ENCODE assay signal across 22 mouse cellular contexts in genomic region chr5:47095703-47096102, GRCm38 (mm10).
DNase-seq lines count a peak whose midpoint lies in the region; ATAC-seq and TF ChIP-seq lines count a peak whose summit lies in the region.
"Had no signal": no experiment of that assay in that cellular context is flagged by ENCODE, and none has a peak within 500 bp of the region (broad histone marks: within the 10 kb centered on the region; RNA-seq: fewer than 3 reads in every experiment).

No protein-coding gene starts in this region.

- peak; percentile 83 for ATAC-seq in kidney, embryonic 14.5 days (ENCODE audit: low FRiP score, low TSS enrichment)
- peak; percentile 76; the same call in 1 of the 2 replicates for ATAC-seq in kidney, postnatal 0 days (replicated peaks; ENCODE audit: low FRiP score, low read depth)
- ATAC-seq: CD4-positive, CD25-positive, alpha-beta regulatory T cell, adult 4 months; forebrain, embryonic 14.5 days; forebrain, postnatal 0 days had no signal

- no peak for TF ChIP-seq CTCF in kidney, postnatal 0 days (IDR thresholded peaks at IDR 0.05; ENCODE audit: low read depth)

- H3K4me1 ChIP-seq in kidney, embryonic 14.5 days (ENCODE audit: control insufficient read depth, insufficient read depth, low read length): no peaks in the 10 kb centered on the region
- no peaks in the 10 kb centered on the region for H3K4me1 ChIP-seq in kidney, postnatal 0 days (replicated peaks; ENCODE audit: insufficient read depth, low read length)
- H3K4me1 ChIP-seq: embryonic facial prominence, embryonic 12.5 days; embryonic facial prominence, embryonic 15.5 days; hindbrain, embryonic 13.5 days had no signal

- H3K4me3 ChIP-seq in kidney, embryonic 14.5 days (ENCODE audit: low read length): no peak overlapping the region
- H3K4me3 ChIP-seq in kidney, postnatal 0 days (replicated peaks; ENCODE audit: low read depth, low read length): no peak overlapping the region
- H3K4me3 ChIP-seq: embryonic facial prominence, embryonic 12.5 days; embryonic facial prominence, embryonic 15.5 days; gastrocnemius, adult 2 months; hindbrain, embryonic 13.5 days had no signal

- H3K9ac ChIP-seq in kidney, embryonic 14.5 days (ENCODE audit: low read depth, low read length): no peak overlapping the region
- no peak overlapping the region for H3K9ac ChIP-seq in kidney, postnatal 0 days (ENCODE audit: low read depth, low read length)
- H3K9ac ChIP-seq: embryonic facial prominence, embryonic 12.5 days; embryonic facial prominence, embryonic 15.5 days; forebrain, postnatal 0 days; hindbrain, embryonic 13.5 days had no signal

- H3K36me3 ChIP-seq in kidney, embryonic 14.5 days (ENCODE audit: control insufficient read depth, insufficient read depth, low read length): no peaks in the 10 kb centered on the region
- no peaks in the 10 kb centered on the region for H3K36me3 ChIP-seq in kidney, postnatal 0 days (ENCODE audit: insufficient read depth, low read length)
- H3K36me3 ChIP-seq: embryonic facial prominence, embryonic 12.5 days; embryonic facial prominence, embryonic 15.5 days; hindbrain, embryonic 13.5 days had no signal

- peaks cover 4% of the 10 kb centered on the region; the same call in 1 of the 2 replicates for H3K27me3 ChIP-seq in kidney, embryonic 14.5 days (ENCODE audit: control insufficient read depth, insufficient read depth, low read length)
- no peaks in the 10 kb centered on the region for H3K27me3 ChIP-seq in kidney, postnatal 0 days (ENCODE audit: insufficient read depth, low read length)
- H3K27me3 ChIP-seq: embryonic facial prominence, embryonic 12.5 days; embryonic facial prominence, embryonic 15.5 days; hindbrain, embryonic 13.5 days had no signal

- H3K9me3 ChIP-seq in kidney, embryonic 14.5 days (ENCODE audit: control insufficient read depth, low read length): no peaks in the 10 kb centered on the region
- H3K9me3 ChIP-seq in kidney, postnatal 0 days (replicated peaks; ENCODE audit: low read length): no peaks in the 10 kb centered on the region
- H3K9me3 ChIP-seq: embryonic facial prominence, embryonic 12.5 days; embryonic facial prominence, embryonic 15.5 days; hindbrain, embryonic 13.5 days had no signal

- H3K27ac ChIP-seq in kidney, embryonic 14.5 days (ENCODE audit: low read depth, low read length): no peak overlapping the region
- H3K27ac ChIP-seq in kidney, postnatal 0 days: no peak overlapping the region
- H3K27ac ChIP-seq: embryonic facial prominence, embryonic 12.5 days; embryonic facial prominence, embryonic 15.5 days; gastrocnemius, adult 2 months; hindbrain, embryonic 13.5 days had no signal

- H3K4me2 ChIP-seq in kidney, embryonic 14.5 days (replicated peaks; ENCODE audit: low read depth, low read length): no peak overlapping the region
- H3K4me2 ChIP-seq in kidney, postnatal 0 days (ENCODE audit: low read length): no peak overlapping the region
- H3K4me2 ChIP-seq: embryonic facial prominence, embryonic 12.5 days; embryonic facial prominence, embryonic 15.5 days; heart, embryonic 11.5 days; hindbrain, embryonic 13.5 days had no signal

- no peak for DNase-seq in kidney, adult 8-10 months
- DNase-seq in kidney, postnatal 0 days (ENCODE audit: low spot score): peak; percentile 87
- DNase-seq in kidney, postnatal 4 days: no peak
- DNase-seq in mesoderm, embryonic 11.5 days (ENCODE audit: low read depth, low spot score): peak; percentile 47
- DNase-seq in layer of hippocampus, postnatal 36 days: no peak
- DNase-seq: adrenal gland, adult 2 months; adrenal gland, postnatal 14 days; cerebellum, adult 11 months; cerebellum, adult 2 months; cerebellum, adult 9-11 months; cerebellum, postnatal 25 days; forebrain, postnatal 0 days; gastrocnemius, adult 2 months; gastrocnemius, postnatal 14 days; heart, adult 11 months had no signal

Comparison
In these comparisons a context has a peak if more than half of its experiments do, and no peak if none do; other contexts are left out.
1. DNase-seq: peak in kidney, postnatal 0 days (single experiment) and mesoderm, embryonic 11.5 days (single experiment); none in kidney, adult 8-10 months (0 of 2), kidney, postnatal 4 days (0 of 2) and layer of hippocampus, postnatal 36 days (0 of 2).